Mouse (Mus musculus) urinary bladder, postnatal 36 days (tissue): Measurements from ENCODE around the gene Slc16a6.

Source experiments
- DNase-seq, 2 experiments: peaks; one replicate each; pipeline ENCODE4 v3.0.0; 2022; ENCODE audit warnings: low spot score in 2 of 2, mixed read lengths in 1 of 2

Slc16a6 gene

GRCm38 (mm10) chr11:109416709-109417420 is 56.5 kb downstream of the Slc16a6 start:
- DNase-seq = no peak

DNA sequence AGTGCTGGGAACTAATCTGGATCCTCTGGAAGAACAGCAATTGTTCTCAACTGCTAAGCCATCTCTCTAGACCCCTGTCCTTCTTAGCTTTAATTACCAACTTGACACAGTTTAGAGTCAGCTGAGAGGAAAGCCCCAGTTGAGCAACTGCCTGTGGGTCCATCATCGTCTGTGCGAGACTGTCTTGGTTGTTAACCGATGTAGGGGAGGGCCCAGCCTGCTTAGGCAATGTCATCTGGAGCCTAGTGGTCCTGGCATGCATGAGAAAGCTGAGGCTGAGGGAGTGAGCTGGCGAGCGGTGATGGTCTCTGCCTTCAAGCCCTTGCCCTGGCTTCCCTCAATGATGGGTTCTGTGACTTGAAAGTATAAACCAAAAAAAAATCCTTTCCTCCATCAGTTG is 58.6 kb downstream of the Slc16a6 start:
- no peak for DNase-seq

DNA sequence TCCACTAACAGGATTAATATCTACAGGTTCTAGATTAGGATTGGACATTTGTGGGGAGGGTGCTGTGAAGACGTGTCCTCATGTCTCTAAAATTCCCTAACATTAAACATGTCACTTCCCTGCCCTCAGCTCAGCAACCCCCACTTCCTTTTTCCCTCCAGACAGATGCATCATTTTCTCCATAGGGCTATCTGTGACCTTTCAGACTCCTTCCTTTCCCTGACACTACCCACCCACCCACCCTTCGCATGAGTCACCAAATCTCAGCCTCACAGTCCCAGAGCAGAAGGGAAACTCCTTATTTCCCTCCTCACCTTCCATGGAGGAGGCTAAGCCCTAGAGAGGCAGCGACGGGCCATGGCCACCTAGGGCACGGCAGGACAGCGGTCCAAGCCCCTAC is 59.8 kb downstream of the Slc16a6 start, which contains the start of gene 9930022D16Rik:
9930022D16Rik (plus strand) TSS at position 301 of the 400 bp plus-strand sequence.
- no peak for DNase-seq

- DNase-seq = no peak
Observed at GRCm38 (mm10) chr11:109410197-109410980, 63.0 kb downstream of the Slc16a6 start.

DNA sequence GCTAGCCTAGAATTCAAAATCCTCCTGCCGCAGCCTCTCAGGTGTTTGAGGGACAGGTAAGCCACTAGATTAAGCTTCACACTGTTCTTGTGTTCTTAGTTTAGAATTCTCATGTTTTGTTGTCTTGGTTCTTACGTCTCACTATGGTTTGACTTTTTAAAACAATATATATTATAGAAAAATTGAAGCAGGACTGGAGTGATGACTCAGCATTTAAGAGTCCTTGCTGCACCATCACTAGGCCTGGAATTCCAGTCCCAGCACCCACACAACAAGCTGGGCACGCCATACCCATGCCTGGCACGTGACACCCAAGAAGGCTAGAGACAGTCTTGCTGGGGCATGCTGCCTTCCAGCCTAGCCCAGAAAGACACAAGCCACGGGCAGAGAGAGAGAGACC is 67.0 kb downstream of the Slc16a6 start:
- DNase-seq = no peak
